Mouse (Mus musculus) MEL (cell line): Measurements from ENCODE around the gene Ssh1.

Experiments
- BHLHE40 ChIP-seq: IDR thresholded peaks from 2 replicates; pipeline ENCODE4 v1.6.1; 2012; ENCODE audit warnings: low read depth, mild to moderate bottlenecking, inconsistent platforms, low read length, improper control_type of control experiment, borderline replicate concordance
- CHD1 ChIP-seq: IDR thresholded peaks from 2 replicates; pipeline ENCODE4 v1.6.1; 2012; ENCODE audit warnings: low read depth, mild to moderate bottlenecking, inconsistent platforms, low read length, improper control_type of control experiment
- CTCF ChIP-seq, 3 experiments: IDR thresholded peaks in 2 of 3; conservative IDR thresholded peaks in 1 of 3; 2 replicates each; pipeline ENCODE4 v1.5.1; 2011 to 2012; ENCODE audit warnings: low read length in 3 of 3, low read depth in 2 of 3, mild to moderate bottlenecking in 2 of 3, improper control_type of control experiment in 1 of 3, inconsistent platforms in 1 of 3, mixed read lengths in 1 of 3, moderate library complexity in 1 of 3; ENCODE audit not compliant: control insufficient read depth in 1 of 3, insufficient read depth in 1 of 3, poor library complexity in 1 of 3, severe bottlenecking in 1 of 3
- E2F4 ChIP-seq: IDR thresholded peaks from 2 replicates; pipeline ENCODE4 v1.6.1; 2011; ENCODE audit warnings: low read depth, low read length, improper control_type of control experiment, borderline replicate concordance
- ETS1 ChIP-seq: IDR thresholded peaks from 2 replicates; pipeline ENCODE4 v1.6.1; 2012; ENCODE audit warnings: low read depth, mild to moderate bottlenecking, inconsistent platforms, low read length, improper control_type of control experiment, moderate library complexity
- GATA1 ChIP-seq: IDR thresholded peaks from 2 replicates; pipeline ENCODE4 v1.6.1; 2011; ENCODE audit warnings: low read depth, low read length, improper control_type of control experiment
- HCFC1 ChIP-seq: IDR thresholded peaks from 2 replicates; pipeline ENCODE4 v1.6.1; 2012; ENCODE audit warnings: low read depth, mild to moderate bottlenecking, inconsistent platforms, low read length, improper control_type of control experiment, moderate library complexity
- JUND ChIP-seq: IDR thresholded peaks from 2 replicates; pipeline ENCODE4 v1.6.1; 2011; ENCODE audit warnings: low read depth, mild to moderate bottlenecking, improper control_type of control experiment, low read length
- POLR2A ChIP-seq, 2 experiments: IDR thresholded peaks; 2 replicates each; pipeline ENCODE4 v1.6.1; 2011 to 2012; ENCODE audit warnings: low read length in 2 of 2, mild to moderate bottlenecking in 2 of 2, control low read depth in 1 of 2, improper control_type of control experiment in 1 of 2, low read depth in 1 of 2, moderate library complexity in 1 of 2; ENCODE audit not compliant: control insufficient read depth in 1 of 2, insufficient read depth in 1 of 2, poor library complexity in 1 of 2
- SIN3A ChIP-seq: IDR thresholded peaks from 2 replicates; pipeline ENCODE4 v1.6.1; 2012; ENCODE audit warnings: low read length, improper control_type of control experiment, inconsistent platforms

DNA sequence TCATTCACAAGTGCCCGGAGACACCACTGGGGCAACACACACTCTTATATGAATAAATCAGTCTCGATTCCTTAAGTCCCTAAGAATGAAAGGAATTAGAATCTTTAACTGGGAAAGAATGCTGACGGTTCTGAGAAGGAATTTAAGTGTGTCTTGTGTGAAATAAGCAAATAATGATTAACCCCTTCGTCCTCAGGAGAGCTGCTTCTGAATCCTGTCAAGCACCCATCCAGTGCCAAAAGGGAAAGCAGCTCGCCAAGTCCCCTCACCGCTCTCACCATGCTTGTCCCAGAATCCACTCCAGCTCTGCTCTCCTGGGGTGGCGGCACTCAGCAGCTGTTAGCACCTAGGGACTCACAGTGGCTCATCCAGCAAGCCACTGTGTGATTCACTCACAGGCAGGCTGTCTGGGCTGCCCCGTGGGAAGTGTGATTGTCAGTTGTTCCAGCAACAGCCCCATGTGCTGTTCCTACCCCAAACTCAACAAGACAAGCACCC, 92.6 kb downstream of the Ssh1 start:
- TF ChIP-seq GATA1, result no peak
- no peak for TF ChIP-seq POLR2A (IDR thresholded peaks at IDR 0.05; ENCODE audit: control insufficient read depth in 1 of 2, insufficient read depth in 1 of 2, low read depth in 1 of 2, low read length in 2 of 2, poor library complexity in 1 of 2)
- TF ChIP-seq CTCF (IDR thresholded peaks at IDR 0.05 in 2 of 3, conservative IDR thresholded peaks at IDR 0.05 in 1 of 3; ENCODE audit: control insufficient read depth in 1 of 3, insufficient read depth in 1 of 3, low read depth in 2 of 3, low read length in 3 of 3, poor library complexity in 1 of 3, severe bottlenecking in 1 of 3), result no peak
- no peak for TF ChIP-seq ETS1
- TF ChIP-seq BHLHE40, result no peak
- no peak for TF ChIP-seq E2F4
- TF ChIP-seq HCFC1, result no peak
- no peak for TF ChIP-seq SIN3A
- no peak for TF ChIP-seq JUND
- TF ChIP-seq CHD1, result no peak
